Comparison of ENCODE assay signal across 25 mouse cellular contexts in the genomic region with DNA sequence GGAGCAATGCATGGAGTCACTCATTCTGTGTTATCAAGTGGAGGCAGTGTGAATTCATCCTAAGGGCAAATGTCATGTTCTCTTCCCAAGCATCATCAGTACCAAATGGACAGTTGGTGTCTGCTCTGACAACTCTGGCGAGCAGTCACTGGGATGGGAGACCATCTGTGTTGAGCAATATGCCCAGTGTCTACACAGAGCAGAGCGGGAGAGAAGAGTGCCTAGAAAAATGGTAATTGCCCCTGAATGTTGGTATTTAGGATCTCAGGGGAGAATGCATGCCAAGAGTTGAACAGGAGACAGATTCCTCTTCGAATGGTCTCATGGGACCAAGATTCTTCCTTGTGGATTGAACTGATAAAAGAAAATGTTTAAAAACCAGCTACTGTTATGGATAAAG.
A peak's percentile ranks its signal among the peaks of the same experiment; 100 is the strongest.
DNase-seq lines count a peak whose midpoint lies in the region; ATAC-seq and TF ChIP-seq lines count a peak whose summit lies in the region.
"Had no signal": no experiment of that assay in that cellular context is flagged by ENCODE, and none has a peak within 500 bp of the region (broad histone marks: within the 10 kb centered on the region; RNA-seq: fewer than 3 reads in every experiment).

No protein-coding gene starts in this region.

- H3K4me2 ChIP-seq in forebrain, embryonic 15.5 days (replicated peaks) = no peak overlapping the region
- no peak overlapping the region for H3K4me2 ChIP-seq in forebrain, embryonic 13.5 days
- H3K4me2 ChIP-seq in forebrain, postnatal 0 days (ENCODE audit: low read depth) = no peak overlapping the region
- H3K4me2 ChIP-seq: embryonic facial prominence, embryonic 13.5 days; embryonic facial prominence, embryonic 15.5 days; forebrain, embryonic 12.5 days had no signal

- peak; percentile 5 to 7 for DNase-seq in cerebellum, postnatal 10 days
- no peak for DNase-seq in cerebellum, adult 9-10 months
- DNase-seq in forebrain, postnatal 0 days = peak; percentile 62
- DNase-seq in forebrain, embryonic 10.5 days (ENCODE audit: extremely low spot score, low spot score) = no peak
- DNase-seq: adrenal gland, adult 8-10 months; adrenal gland, postnatal 14 days; adrenal gland, postnatal 36 days; B cell, adult 2 months; cerebellum, adult 11 months; cerebellum, adult 18-20 months; cerebellum, adult 9-11 months; cerebellum, postnatal 36 days; embryo, embryonic 11 days; gastrocnemius, adult 2 months had no signal

- TF ChIP-seq CTCF in forebrain, postnatal 0 days (IDR thresholded peaks at IDR 0.05; ENCODE audit: low read depth) = no peak

- no peak overlapping the region for H3K9ac ChIP-seq in forebrain, embryonic 15.5 days (replicated peaks)
- H3K9ac ChIP-seq in forebrain, embryonic 13.5 days = no peak overlapping the region
- H3K9ac ChIP-seq in forebrain, postnatal 0 days = no peak overlapping the region
- H3K9ac ChIP-seq: embryonic facial prominence, embryonic 13.5 days; embryonic facial prominence, embryonic 15.5 days; forebrain, embryonic 12.5 days had no signal

- peak overlapping the region; percentile 11; the same call in 1 of the 2 replicates for H3K27ac ChIP-seq in forebrain, embryonic 15.5 days (replicated peaks)
- H3K27ac ChIP-seq in forebrain, embryonic 13.5 days = no peak overlapping the region
- H3K27ac ChIP-seq in forebrain, postnatal 0 days (ENCODE audit: low read depth, low read length) = 0 out of 2 replicates have a peak overlapping the region, but pooled peaks have one; percentile 2
- no peak overlapping the region for H3K27ac ChIP-seq in forebrain, embryonic 10.5 days
- H3K27ac ChIP-seq: embryonic facial prominence, embryonic 13.5 days; embryonic facial prominence, embryonic 15.5 days; forebrain, embryonic 12.5 days; gastrocnemius, adult 2 months had no signal

- H3K4me3 ChIP-seq in forebrain, embryonic 15.5 days = no peak overlapping the region
- no peak overlapping the region for H3K4me3 ChIP-seq in forebrain, embryonic 13.5 days
- no peak overlapping the region for H3K4me3 ChIP-seq in forebrain, postnatal 0 days (ENCODE audit: low read depth, low read length)
- no peak overlapping the region for H3K4me3 ChIP-seq in forebrain, embryonic 10.5 days
- H3K4me3 ChIP-seq: embryonic facial prominence, embryonic 13.5 days; embryonic facial prominence, embryonic 15.5 days; erythroblast, embryonic 14.5 days; forebrain, embryonic 12.5 days; gastrocnemius, adult 2 months had no signal

- H3K9me3 ChIP-seq in forebrain, embryonic 15.5 days = no peaks in the 10 kb centered on the region
- H3K9me3 ChIP-seq in forebrain, embryonic 13.5 days (replicated peaks) = no peaks in the 10 kb centered on the region
- no peaks in the 10 kb centered on the region for H3K9me3 ChIP-seq in forebrain, postnatal 0 days (ENCODE audit: low read length)
- H3K9me3 ChIP-seq in forebrain, embryonic 10.5 days = no peaks in the 10 kb centered on the region
- H3K9me3 ChIP-seq: embryonic facial prominence, embryonic 13.5 days; embryonic facial prominence, embryonic 15.5 days; forebrain, embryonic 12.5 days; G1E had no signal

- H3K36me3 ChIP-seq in forebrain, embryonic 15.5 days = no peaks in the 10 kb centered on the region
- no peaks in the 10 kb centered on the region for H3K36me3 ChIP-seq in forebrain, embryonic 13.5 days (ENCODE audit: poor library complexity, severe bottlenecking)
- H3K36me3 ChIP-seq in forebrain, postnatal 0 days (ENCODE audit: insufficient read depth) = no peaks in the 10 kb centered on the region
- H3K36me3 ChIP-seq in forebrain, embryonic 10.5 days (replicated peaks) = no peaks in the 10 kb centered on the region
- H3K36me3 ChIP-seq: embryonic facial prominence, embryonic 13.5 days; embryonic facial prominence, embryonic 15.5 days; forebrain, embryonic 12.5 days; G1E had no signal

- no peak for ATAC-seq in forebrain, embryonic 15.5 days (replicated peaks)
- ATAC-seq in forebrain, embryonic 13.5 days = no peak
- peak; percentile 90 for ATAC-seq in forebrain, postnatal 0 days
- ATAC-seq: activated CD4-positive, CD25-positive, alpha-beta regulatory T cell, adult 4 months; CD4-positive, CD25-positive, alpha-beta regulatory T cell, adult 4 months; Patski had no signal

- H3K4me1 ChIP-seq in forebrain, embryonic 15.5 days = 0 out of 2 replicates have a peak, but pooled peaks cover 3% of the 10 kb centered on the region
- no peaks in the 10 kb centered on the region for H3K4me1 ChIP-seq in forebrain, embryonic 13.5 days
- H3K4me1 ChIP-seq in forebrain, postnatal 0 days (ENCODE audit: insufficient read depth) = no peaks in the 10 kb centered on the region
- no peaks in the 10 kb centered on the region for H3K4me1 ChIP-seq in forebrain, embryonic 10.5 days
- H3K4me1 ChIP-seq: embryonic facial prominence, embryonic 13.5 days; embryonic facial prominence, embryonic 15.5 days; forebrain, embryonic 12.5 days had no signal

- H3K27me3 ChIP-seq in forebrain, embryonic 15.5 days = no peaks in the 10 kb centered on the region
- H3K27me3 ChIP-seq in forebrain, embryonic 13.5 days = no peaks in the 10 kb centered on the region
- H3K27me3 ChIP-seq in forebrain, postnatal 0 days (ENCODE audit: insufficient read depth, low read length) = no peaks in the 10 kb centered on the region
- no peaks in the 10 kb centered on the region for H3K27me3 ChIP-seq in forebrain, embryonic 10.5 days (ENCODE audit: poor library complexity, severe bottlenecking)
- H3K27me3 ChIP-seq: CH12.LX; embryonic facial prominence, embryonic 13.5 days; embryonic facial prominence, embryonic 15.5 days had no signal

- WGBS in forebrain, embryonic 15.5 days = 73% methylated on average over 3 of the region's 3 CpGs
- 81% methylated on average over 3 of the region's 3 CpGs for WGBS in forebrain, embryonic 13.5 days
- 65% methylated on average over 3 of the region's 3 CpGs for WGBS in forebrain, postnatal 0 days
- WGBS in forebrain, embryonic 10.5 days = 85% methylated on average over 3 of the region's 3 CpGs

Comparison
In these comparisons a context has a peak if more than half of its experiments do, and no peak if none do; other contexts are left out.
1. DNase-seq: peak in cerebellum, postnatal 10 days (2 of 2) and forebrain, postnatal 0 days (single experiment); none in cerebellum, adult 9-10 months (single experiment) and forebrain, embryonic 10.5 days (single experiment).
2. H3K27ac ChIP-seq: peak in forebrain, embryonic 15.5 days (single experiment) and forebrain, postnatal 0 days (single experiment); none in forebrain, embryonic 13.5 days (single experiment) and forebrain, embryonic 10.5 days (single experiment).